Mouse (Mus musculus): Measurements from ENCODE around the gene Itgb8. TPM values are rescaled to one million over a fixed set of nuclear protein-coding genes. Genes with fewer than 3 reads are reported as not detected.
A peak's percentile ranks its signal among the peaks of the same experiment; 100 is the strongest.

Itgb8 gene
- total RNA-seq (2015), result 0.02 TPM in 1 of 2 replicates, not detected in the other
- total RNA-seq (2017), result not detected in 2 replicates

- peak; percentile 79 for ATAC-seq (ENCODE audit: poor library complexity, severe bottlenecking)
These were observed at the start of gene Itgb8 for GRCm38 (mm10) chr12:119238696-119239415. Gene Itgb8 (minus strand): TSS chr12:119238802.

DNA sequence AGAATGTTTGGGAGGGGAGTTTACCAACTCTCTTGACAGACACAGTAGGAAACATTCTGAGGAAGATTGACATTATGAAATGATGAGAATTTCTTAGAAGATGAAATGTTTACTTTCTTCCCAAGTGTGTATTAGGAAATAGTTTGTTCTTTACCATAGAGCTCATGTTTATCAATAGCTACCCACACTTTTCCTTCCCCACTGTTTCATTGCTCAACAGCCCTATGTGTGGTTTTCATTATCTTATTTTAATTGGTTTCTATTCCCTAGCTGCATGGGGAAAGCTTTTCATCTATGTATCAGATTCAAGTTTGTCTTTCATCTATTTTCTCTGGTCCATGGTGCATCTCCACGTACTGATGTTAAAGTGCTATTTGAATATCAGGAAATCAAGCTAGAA, 37.7 kb upstream of the Itgb8 start:
- peak; percentile 71 for ATAC-seq (ENCODE audit: poor library complexity, severe bottlenecking)

- no peak for ATAC-seq (ENCODE audit: poor library complexity, severe bottlenecking)
These were observed 35.0 kb upstream of the Itgb8 start for GRCm38 (mm10) chr12:119273605-119274004.

DNA sequence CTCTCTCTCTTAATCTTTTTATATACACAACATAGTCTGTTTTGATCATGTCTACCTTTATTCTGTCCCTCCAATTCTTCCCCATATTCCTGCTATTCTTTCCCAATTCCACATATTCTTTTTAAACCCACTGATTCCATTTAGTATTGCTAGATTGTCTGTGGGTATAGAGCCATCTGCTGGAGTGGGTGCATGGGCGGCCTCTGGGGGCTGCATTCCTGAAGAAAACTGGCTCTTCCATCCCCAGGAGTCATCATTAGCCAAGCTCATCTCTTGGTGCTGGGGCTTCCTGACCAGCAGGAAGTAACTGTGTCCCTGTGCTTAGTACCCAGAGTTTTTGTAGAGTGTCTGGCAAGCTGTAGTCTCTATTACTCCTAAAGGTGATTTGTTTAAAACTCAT, 33.4 kb upstream of the Itgb8 start:
- no peak for ATAC-seq (ENCODE audit: poor library complexity, severe bottlenecking)

- no peak for ATAC-seq (ENCODE audit: poor library complexity, severe bottlenecking)
These were observed 31.4 kb upstream of the Itgb8 start for GRCm38 (mm10) chr12:119270036-119270435.

GRCm38 (mm10) chr12:119268723-119269122, 30.1 kb upstream of the Itgb8 start:
- ATAC-seq (ENCODE audit: poor library complexity, severe bottlenecking), result peak; percentile 67

DNA sequence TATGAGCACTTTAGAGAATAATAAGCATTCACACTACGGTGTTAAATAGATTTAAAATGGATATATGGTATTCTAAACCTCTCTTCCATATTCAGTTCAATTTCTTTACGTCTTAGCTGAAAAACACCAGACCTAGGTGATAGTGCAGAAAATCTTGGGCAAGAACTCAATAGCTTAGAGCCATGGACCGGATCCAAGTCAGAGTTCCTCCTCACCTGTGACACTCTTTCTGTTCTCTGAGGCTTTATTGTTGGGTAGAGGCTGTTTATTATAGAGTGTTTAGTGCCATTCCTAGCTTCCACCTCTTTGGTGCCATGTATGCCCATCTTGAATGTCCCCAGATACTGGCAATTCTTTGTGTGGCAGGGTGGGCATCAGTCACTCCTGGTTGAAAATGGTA, 25.9 kb upstream of the Itgb8 start:
- ATAC-seq (ENCODE audit: poor library complexity, severe bottlenecking), result no peak

DNA sequence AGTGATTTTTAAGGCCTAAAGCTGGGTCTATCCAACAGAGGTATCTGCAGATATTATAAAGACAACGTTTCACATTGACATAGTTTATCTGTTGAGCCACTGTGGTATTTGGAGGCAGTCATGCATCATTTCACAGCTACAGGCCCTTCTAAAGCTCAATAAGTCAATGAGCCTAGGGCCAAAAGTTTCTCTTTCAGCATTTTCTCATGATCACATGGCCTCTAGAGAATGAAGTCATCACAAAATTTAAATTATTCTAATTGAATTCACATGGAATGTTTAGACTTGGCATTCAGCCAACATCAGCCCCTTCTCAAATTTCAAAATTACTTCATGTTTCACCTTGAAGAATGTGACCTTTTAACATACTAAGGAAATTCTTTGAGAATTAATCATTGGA, 10.0 kb upstream of the Itgb8 start:
- ATAC-seq (ENCODE audit: poor library complexity, severe bottlenecking), result no peak

- no peak for ATAC-seq (ENCODE audit: poor library complexity, severe bottlenecking)
These were observed 2.5 kb upstream of the Itgb8 start for GRCm38 (mm10) chr12:119241071-119241470.

- peak; percentile 80 for ATAC-seq (ENCODE audit: poor library complexity, severe bottlenecking)
These were observed 494 bp downstream of the Itgb8 start for GRCm38 (mm10) chr12:119237921-119238695.

DNA sequence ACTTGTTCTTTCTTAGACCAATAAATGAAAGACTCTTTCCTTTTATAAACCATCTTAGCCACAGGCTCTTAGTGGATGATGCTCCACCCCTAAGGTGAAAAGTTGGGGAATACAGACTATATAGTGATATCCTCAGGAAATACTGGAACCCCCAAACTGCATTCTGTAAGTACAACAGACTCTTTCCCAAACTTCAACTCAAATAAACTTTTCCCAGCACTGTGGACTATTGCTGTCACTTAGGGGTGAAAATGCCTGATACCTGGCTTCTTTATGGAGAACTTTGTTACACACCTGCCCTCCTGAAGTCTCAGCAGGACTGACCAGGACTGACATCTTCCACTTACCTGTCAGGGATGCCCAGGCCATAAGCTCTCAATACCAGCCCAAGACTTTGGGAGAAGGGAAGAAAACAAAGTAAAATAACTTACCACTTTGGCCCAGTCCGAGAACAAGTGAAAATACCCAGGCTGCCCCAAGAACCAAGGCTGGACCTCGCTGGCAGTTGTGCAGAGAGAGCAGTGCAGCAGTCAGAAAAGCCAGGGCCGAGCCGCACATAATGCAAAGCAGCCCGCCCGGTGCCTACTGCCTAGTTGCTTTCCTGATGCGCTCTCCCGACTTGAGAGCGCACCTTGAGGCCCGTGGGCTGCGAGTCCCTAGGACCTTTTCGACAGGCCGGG, 1.2 kb downstream of the Itgb8 start:
- ATAC-seq (ENCODE audit: poor library complexity, severe bottlenecking), result peak; percentile 16; the same call in 1 of the 2 replicates

DNA sequence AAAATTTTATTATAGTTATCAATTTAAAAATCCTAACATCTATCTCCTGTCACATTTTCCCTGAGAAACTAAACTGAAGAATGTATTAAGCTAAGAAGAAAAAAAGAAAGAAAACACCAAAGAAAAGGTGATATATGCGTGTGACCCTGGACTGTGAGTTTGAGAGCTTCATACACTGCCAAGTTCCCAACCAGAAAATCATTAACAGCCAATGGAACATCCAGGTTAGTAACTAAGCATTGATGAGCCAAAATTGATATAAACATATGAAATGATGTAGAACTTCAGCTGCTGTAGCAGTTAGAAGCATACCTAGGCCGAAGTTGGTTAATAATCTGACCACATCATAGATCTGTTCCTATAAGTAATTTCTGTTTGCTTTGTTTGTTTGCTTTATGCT, 6.8 kb downstream of the Itgb8 start:
- ATAC-seq (ENCODE audit: poor library complexity, severe bottlenecking), result no peak

DNA sequence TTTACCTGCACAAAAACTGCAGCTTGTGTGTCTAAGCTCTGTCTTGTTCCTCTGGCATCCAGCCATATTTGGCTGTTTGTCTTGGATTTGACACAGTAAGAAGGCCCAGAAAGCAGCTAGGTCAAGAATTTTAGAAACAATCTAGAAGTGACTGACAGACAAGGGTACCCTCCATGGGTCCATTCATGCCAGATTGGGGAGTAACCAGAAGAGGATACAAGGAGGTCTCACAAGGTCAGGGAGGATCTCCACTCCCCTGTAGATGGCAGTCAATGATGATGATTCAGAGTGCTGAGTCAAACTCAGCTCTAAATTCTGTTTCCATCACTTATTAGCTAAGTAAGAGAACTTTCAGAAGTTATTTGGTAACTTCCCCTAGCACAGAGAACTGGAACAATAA, 8.2 kb downstream of the Itgb8 start:
- peak; percentile 91 for ATAC-seq (ENCODE audit: poor library complexity, severe bottlenecking)

DNA sequence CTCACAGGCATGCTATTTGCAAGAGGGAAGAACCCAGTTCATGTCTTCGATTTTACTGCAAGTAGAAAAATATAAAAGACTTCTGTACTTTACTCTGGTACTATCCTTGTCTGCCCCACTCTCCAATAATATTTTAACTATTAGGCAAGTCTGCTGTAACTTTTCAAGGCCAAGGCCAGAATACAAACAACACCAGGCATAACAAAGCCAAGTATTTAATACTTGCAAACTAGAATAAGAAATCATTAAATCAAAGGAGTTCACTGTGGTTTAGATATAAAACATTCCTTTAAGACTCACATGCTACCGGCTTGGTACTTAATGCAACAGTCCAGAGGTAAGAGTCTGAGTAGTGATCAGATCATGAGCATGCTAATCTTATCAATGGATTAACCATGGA, 9.0 kb downstream of the Itgb8 start:
- no peak for ATAC-seq (ENCODE audit: poor library complexity, severe bottlenecking)

GRCm38 (mm10) chr12:119227898-119228297, 10.7 kb downstream of the Itgb8 start:
- no peak for ATAC-seq (ENCODE audit: poor library complexity, severe bottlenecking)

GRCm38 (mm10) chr12:119224699-119225098, 13.9 kb downstream of the Itgb8 start:
- peak; percentile 70 for ATAC-seq (ENCODE audit: poor library complexity, severe bottlenecking)

DNA sequence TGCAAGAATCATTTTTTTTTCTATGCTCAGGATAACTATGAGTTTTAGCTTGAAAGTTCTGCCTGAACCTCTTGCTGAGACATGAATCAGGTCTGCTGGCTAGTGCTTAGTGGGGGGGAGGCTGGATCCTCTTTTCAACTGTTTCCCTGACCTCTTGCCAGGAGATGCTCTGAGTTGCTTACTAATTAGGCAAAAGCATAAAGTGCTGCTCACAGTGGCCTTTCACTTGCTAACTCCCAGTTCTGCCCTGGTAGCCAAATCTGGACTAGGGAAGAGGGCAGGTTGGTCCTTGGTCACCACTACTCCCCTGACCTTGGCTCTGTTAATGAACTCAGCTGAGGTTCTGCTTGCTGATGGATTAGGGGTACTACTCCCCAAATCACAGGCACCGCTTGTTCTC, 19.2 kb downstream of the Itgb8 start:
- no peak for ATAC-seq (ENCODE audit: poor library complexity, severe bottlenecking)

- no peak for ATAC-seq (ENCODE audit: poor library complexity, severe bottlenecking)
These were observed 20.8 kb downstream of the Itgb8 start for GRCm38 (mm10) chr12:119217700-119218265.

- ATAC-seq (ENCODE audit: poor library complexity, severe bottlenecking), result no peak
These were observed 23.4 kb downstream of the Itgb8 start for GRCm38 (mm10) chr12:119215225-119215624.

GRCm38 (mm10) chr12:119211533-119211932, 27.1 kb downstream of the Itgb8 start:
- ATAC-seq (ENCODE audit: poor library complexity, severe bottlenecking), result no peak

- ATAC-seq (ENCODE audit: poor library complexity, severe bottlenecking), result no peak
These were observed 28.0 kb downstream of the Itgb8 start for GRCm38 (mm10) chr12:119210590-119210989.
